9 mouse cellular contexts compared by ENCODE assay signal in the genomic region with DNA sequence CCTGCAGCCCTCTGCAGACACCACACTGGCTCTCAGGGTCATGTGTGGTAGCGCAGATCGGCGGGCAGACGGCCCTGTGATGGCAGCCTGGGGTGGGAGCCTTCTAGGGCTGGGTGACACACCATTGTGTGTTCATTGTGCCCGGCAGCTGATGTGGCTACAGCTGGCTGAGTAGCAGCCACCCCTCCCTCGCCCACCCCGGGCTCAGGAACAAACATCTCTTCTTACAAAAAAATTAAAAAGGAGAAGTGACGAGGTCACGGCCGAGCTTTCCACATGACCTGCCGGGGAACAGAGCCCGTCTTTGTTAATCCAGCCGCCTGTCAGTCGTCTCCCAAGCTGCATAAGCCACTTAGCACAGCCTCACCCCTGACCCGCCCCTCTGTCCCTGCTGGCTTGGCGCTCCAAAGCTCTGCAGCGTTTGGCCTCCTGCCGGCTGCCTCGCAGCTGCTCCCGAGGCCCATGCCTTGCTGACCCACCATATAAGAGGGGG.
DNase-seq lines count a peak whose midpoint lies in the region; ATAC-seq lines count a peak whose summit lies in the region.
"Had no signal": no experiment of that assay in that cellular context is flagged by ENCODE, and none has a peak within 500 bp of the region (broad histone marks: within the 10 kb centered on the region; RNA-seq: fewer than 3 reads in every experiment).

No protein-coding gene starts in this region.

- WGBS in liver, embryonic 15.5 days (ENCODE audit: insufficient replicate concordance): 17% methylated on average over 20 of the region's 20 CpGs
- WGBS in neural tube, embryonic 11.5 days: 1% methylated on average over 20 of the region's 20 CpGs

- H3K4me2 ChIP-seq in liver, embryonic 15.5 days: peak overlapping the region; percentile 3; the same call in 1 of the 2 replicates
- H3K4me2 ChIP-seq in neural tube, embryonic 11.5 days (ENCODE audit: low read depth): no peak overlapping the region; the same call in 1 of the 2 replicates

- no peaks in the 10 kb centered on the region for H3K9me3 ChIP-seq in liver, embryonic 15.5 days (replicated peaks)
- H3K9me3 ChIP-seq in neural tube, embryonic 11.5 days (ENCODE audit: control insufficient read depth, low read length): no peaks in the 10 kb centered on the region
- H3K9me3 ChIP-seq: G1E had no signal

- H3K4me3 ChIP-seq in liver, embryonic 15.5 days (replicated peaks): no peak overlapping the region
- H3K4me3 ChIP-seq in neural tube, embryonic 11.5 days (ENCODE audit: low read depth, low read length): no peak overlapping the region

- no peaks in the 10 kb centered on the region for H3K27me3 ChIP-seq in liver, embryonic 15.5 days
- no peaks in the 10 kb centered on the region for H3K27me3 ChIP-seq in neural tube, embryonic 11.5 days (ENCODE audit: control insufficient read depth, insufficient read depth, low read length)

- H3K27ac ChIP-seq in liver, embryonic 15.5 days (replicated peaks): no peak overlapping the region
- H3K27ac ChIP-seq in neural tube, embryonic 11.5 days (ENCODE audit: low read depth, low read length): peak overlapping the region; percentile 90

- H3K9ac ChIP-seq in liver, embryonic 15.5 days: no peak overlapping the region
- H3K9ac ChIP-seq in neural tube, embryonic 11.5 days (ENCODE audit: low read length): peak overlapping the region; percentile 49

- ATAC-seq in common myeloid progenitor, adult 5-6 weeks (replicated peaks; ENCODE audit: low read depth, poor library complexity, severe bottlenecking): peak; percentile 46
- no peak for ATAC-seq in liver, embryonic 15.5 days (ENCODE audit: insufficient read depth)
- ATAC-seq in neural tube, embryonic 11.5 days (ENCODE audit: insufficient read depth, low FRiP score, low TSS enrichment): peak; percentile 70
- no peak for ATAC-seq in erythroblast, adult 5-6 weeks (replicated peaks; ENCODE audit: low FRiP score, poor library complexity, severe bottlenecking)

- H3K4me1 ChIP-seq in liver, embryonic 15.5 days (replicated peaks): peaks cover 70% of the 10 kb centered on the region
- peaks cover 40% of the 10 kb centered on the region for H3K4me1 ChIP-seq in neural tube, embryonic 11.5 days (ENCODE audit: control insufficient read depth, insufficient read depth, low read length)

- no peaks in the 10 kb centered on the region for H3K36me3 ChIP-seq in liver, embryonic 15.5 days (replicated peaks)
- H3K36me3 ChIP-seq in neural tube, embryonic 11.5 days (ENCODE audit: control insufficient read depth, insufficient read depth, low read length): no peaks in the 10 kb centered on the region
- H3K36me3 ChIP-seq: G1E had no signal

- DNase-seq in cerebellum, postnatal 14 days: peak; percentile 52 to 57
- no peak for DNase-seq in cerebellum, adult 11 months
- DNase-seq in heart, adult 9 months (ENCODE audit: low spot score in 2 of 2): peak; percentile 37 to 60
- peak; percentile 42 for DNase-seq in kidney, adult 9 months
- peak; percentile 83 for DNase-seq in neural tube, embryonic 11.5 days (ENCODE audit: low spot score)

Comparison
In these comparisons a context has a peak if more than half of its experiments do, and no peak if none do; other contexts are left out.
1. ATAC-seq: peak in common myeloid progenitor, adult 5-6 weeks (single experiment) and neural tube, embryonic 11.5 days (single experiment); none in liver, embryonic 15.5 days (single experiment) and erythroblast, adult 5-6 weeks (single experiment).